Mouse (Mus musculus) 3134 (cell line): ENCODE results near the gene Serpina6.
"Not testable (repeated sequence)": the region's sequence is repeated elsewhere in the genome, so short reads cannot be mapped to it uniquely, and the experiment has no call there.

Experiments used
- DNase-seq: peaks from one replicate; pipeline ENCODE4 v3.0.0-alpha.2; 2011; ENCODE audit warnings: low spot score; ENCODE audit not compliant: insufficient read length; ENCODE audit errors: extremely low read depth

Serpina6 gene

DNA sequence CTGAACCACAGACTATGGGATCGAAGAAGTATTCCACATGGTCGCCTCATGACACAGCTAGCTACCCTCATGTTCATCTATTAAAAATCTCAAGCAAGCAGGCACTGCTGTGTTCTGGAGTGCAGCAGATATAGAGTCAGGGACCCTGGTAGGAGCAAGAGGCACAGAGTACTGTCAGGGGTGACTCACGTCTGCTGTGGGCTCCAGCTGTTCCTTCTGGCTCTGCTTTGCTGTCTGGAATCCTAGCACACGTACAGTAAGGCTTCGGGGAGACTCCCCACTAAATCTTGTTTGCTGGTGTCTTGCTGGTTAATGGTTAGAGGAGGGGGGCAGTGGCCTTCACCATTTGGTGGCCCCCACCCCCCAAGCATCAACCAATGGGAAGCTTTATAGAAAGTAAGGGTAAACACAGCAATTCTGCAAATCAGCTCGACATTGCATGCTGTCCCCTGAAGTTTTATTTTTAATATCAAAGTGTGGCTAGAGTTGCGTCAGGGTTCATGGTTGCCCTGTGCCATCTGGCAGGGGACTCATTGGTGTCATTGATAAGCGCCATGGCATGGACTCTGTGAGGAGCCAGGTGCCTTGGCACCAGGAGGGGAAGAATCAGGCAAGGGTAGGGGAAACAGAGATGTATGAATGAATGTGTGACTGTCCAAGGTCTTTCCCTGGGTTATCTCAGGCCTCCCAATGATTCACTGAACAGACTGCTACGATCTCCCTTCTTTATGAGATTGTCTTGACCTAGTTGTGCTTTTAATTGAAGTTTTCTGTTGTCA, at the start of gene Serpina6:
Gene Serpina6, minus strand, starts transcription at position 365 of the 779 bp plus-strand sequence.
- DNase-seq, result no peak

DNA sequence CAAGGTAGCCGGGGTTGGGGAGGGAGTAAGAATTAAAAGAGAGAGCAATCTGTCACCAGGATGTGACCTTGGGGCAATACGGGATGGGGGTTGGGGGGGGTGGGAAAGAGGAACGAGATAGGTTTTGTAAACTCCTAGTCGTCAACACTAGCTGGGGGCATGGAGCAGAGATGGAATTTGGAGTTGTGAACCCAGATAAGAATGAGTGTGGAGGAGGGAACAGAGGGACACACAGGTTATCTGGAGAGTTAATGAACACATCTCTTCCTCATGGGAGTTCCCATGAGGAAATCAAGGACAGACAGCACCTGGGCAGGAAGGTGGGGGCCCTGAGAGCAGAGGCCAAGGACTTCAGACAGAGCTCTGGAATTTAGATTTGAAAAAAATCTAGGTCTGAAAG, 49.1 kb upstream of the Serpina6 start:
- DNase-seq, result no peak

DNA sequence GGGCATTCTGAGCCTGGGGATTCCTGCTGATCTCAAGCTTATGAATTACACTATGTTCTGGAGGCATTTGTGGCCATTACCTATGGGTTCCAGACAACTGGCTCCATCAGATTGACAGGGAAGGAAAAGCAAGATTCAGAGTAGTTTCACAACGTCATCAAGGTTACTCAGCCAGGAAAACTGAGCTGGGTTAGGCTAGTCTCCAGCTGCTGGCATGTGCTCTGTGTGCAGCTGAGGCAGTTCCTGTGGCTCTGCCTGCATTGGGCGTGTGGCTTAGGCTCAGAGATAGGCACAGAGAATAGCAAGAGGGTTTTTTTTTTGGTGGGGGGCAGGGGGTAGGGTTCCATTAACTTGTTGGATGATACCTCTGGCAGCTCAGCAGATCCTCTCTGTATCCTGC, 48.5 kb upstream of the Serpina6 start:
- DNase-seq, result no peak

DNA sequence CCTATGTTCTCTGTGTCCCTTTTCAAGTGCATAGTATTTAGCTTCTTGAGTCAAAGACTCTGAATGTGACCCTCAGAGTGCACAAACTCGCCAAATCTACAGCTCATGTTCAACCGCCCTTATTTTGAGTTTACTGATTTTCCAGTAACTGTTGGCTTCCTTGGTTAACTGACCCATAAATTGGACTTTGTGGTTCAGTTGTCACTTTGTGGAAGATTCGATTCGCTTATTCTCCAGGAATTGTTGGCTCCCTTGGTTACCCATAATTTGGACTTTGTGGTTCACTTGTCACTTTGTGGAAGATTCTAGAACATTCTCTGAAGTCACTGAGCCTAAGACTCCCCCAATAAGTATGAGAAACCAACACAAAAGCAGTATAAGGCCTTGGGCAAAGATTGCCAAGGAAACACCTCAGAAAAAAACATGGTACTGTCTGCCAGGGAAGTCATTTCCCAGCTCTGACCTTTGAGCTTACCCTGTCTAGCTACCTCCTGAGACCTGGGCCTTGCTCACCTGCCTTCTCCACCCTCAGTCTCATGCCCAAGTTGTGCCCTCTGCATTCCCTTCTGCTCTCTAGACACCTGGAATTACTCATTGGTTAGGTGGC, 43.2 kb upstream of the Serpina6 start:
- no peak for DNase-seq

DNA sequence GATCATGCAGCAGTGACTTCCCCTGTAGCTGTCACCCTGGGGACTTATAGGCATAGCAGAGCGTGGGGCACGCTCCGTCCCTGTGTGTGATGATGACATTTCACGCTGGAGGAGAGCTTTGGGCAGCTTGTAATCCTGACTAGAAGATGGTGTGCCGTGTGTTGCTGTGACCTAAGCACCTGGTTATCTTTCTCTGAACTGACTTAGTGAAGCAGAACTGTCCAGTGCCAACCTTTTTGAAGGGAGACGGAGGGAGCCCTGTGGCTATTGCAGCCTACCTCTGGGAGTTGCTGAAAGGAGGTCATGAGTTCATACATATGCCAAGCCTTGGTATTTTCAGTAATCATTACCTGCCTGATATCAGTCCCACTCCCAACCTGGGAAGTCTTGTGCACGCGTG, 38.4 kb upstream of the Serpina6 start, which contains the start of gene Serpina1f:
Gene Serpina1f, minus strand, starts transcription at position 101 of the 400 bp plus-strand sequence.
- no peak for DNase-seq

DNA sequence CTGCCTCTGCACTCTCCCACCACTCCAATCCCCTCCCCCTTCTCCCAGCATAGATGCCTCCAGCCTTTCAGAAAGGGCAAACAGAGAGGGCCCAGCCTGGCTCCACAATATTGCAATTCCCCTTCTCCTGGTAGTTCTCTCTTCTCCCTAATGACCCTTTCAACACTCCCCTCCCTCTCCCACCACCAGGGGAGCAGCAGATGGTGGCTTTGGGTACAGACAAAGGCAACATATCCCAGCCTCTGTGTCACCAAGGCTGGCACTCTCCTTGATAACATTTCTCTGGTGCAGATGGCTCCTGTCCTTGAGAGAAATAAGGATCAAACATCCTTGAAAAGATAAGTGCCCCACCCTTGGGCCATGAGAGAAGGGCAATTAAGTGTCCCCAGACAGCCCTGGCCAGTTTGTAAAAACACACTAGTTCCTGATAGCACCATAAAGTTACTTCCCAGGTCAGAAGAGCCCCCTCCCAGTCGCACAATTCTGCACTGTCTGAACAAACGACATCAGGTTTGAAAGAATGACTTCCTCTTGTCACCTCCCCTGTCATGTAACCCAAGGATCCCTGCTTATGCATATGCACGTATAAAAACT, 31.3 kb upstream of the Serpina6 start:
- DNase-seq, result no peak

DNA sequence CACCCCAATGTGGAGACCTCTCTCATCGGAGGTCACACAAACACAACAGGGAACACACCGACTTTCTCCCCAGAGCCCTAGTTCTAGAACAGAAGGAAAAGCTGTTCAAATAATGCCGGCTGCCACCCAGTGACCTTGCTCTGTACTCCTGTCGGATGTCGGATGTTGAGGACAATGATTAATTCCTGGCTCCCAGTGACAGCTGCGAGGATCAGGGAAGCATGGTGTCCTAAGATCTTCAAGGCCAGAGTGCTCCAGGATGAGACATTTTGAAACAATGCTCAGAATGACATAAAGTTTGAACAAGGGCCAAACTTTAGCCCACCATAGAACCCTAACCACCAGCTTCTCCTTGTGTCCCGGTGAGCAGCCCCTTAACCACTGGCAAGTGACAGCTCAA, 30.0 kb upstream of the Serpina6 start:
- DNase-seq, result no peak

DNA sequence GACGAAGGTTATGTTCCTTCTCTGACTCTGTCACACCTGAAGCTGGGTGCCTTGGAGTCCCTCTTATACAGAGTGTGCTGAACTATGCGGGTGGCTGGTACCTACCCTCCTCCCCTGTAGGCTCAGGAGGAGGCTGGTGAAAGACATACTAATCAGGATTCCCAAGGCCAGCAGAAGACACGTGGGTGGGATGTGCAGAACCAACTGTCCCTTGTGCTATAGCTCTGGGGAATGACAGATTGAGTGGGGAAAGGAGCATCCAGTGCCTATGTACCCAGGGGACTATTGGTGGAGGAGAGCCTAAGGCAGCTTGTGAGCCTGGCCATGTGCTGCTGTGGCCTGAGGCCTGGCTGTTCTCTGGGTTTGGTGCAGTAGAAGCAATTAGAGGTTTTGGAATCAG, 29.0 kb upstream of the Serpina6 start:
- no peak for DNase-seq

DNA sequence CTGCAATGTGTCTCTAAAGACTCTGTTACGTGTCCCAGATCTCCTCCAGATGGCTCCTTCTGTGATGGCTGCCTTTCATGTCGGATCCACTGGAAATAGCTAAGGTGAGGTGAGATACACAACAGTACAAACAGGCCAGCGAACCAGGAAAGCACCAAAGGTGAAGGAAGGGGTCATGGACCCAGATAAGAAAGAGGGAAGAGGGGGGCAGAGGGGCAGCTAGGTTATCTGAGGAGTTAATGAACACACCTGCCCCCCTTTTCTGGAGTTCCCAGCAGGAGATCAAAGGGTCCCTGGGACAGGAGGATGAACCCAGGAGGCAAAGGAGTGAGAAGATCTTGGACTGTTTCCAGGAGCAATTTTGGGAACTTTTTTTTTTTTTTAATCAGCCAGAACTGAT, 28.4 kb upstream of the Serpina6 start:
- DNase-seq, result no peak

DNA sequence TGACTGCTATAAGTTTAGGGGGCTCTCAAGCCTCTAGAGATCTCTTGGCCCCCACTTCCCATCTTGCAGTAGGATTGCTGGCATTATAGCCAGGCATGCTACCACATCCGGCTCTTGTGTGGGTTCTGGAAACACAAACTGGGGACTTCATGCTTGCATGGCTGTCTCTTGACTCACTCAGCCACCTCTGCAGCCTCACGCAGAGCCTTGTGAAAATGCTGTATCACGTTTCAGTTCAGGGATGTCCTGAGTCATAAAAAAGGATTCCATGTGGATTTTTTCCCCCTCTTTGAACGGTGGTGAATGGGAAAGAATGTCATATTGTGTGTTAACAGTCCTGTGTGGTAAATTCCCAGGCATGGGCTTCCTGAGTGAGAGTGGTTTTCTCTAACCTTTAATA, 26.8 kb upstream of the Serpina6 start:
- peak; percentile 4 for DNase-seq

DNA sequence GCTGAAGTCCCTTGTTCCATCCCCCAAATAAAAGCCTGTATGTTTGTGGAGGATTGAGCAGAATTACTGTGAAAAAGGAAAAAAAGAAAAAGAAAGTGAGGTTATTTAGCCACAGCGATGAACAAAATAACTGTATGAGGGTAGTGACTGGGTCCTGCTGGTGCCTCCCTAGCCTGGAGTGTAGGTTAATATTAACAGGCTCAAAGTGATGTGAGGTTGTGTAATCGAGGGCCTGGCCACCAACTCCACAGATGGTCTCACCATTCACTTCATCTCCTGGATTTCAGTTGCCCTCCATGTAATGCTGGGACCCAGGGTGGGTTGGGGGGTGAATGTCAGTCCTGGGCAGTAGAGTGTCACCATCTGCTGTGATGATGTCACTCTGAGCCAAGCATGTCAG, 24.7 kb upstream of the Serpina6 start:
- no peak for DNase-seq

DNA sequence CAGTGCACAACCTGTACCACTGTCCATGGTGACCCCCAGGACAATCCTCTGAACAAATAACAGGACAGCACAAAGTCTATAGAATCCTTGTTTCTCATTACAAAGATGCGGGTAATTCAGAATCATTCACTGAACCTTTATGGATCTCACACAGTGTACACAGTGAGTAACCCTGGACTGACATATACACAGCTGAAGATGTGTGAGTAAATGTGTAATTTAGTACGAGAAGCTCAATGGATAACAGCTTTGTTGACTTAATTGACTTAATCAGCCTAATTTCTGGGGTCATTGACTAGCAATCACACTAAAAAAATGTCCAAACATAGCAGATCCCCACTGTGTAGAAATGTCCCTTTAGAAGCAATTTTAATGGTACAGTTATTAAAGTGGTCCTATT, 24.2 kb upstream of the Serpina6 start:
- DNase-seq, result no peak

DNA sequence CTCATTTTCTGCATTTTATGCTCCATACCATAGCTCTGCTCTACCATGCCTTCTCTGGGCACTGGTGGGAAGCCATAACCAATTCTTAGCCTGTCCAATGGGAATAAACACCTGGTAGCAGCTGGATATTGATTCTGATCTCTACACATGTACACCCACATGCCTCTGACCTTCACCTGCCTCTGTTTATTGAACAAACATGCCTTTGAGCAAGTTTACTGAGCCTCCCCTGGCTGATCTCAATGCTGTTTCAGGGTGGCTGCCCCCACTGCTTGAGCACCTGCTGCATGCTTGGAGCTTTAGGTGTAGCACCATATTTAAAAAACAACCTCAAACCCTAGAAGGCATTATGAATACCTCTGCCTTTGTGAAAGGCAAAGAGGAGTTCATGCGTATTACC, 22.8 kb upstream of the Serpina6 start:
- not testable (repeated sequence) for DNase-seq

DNA sequence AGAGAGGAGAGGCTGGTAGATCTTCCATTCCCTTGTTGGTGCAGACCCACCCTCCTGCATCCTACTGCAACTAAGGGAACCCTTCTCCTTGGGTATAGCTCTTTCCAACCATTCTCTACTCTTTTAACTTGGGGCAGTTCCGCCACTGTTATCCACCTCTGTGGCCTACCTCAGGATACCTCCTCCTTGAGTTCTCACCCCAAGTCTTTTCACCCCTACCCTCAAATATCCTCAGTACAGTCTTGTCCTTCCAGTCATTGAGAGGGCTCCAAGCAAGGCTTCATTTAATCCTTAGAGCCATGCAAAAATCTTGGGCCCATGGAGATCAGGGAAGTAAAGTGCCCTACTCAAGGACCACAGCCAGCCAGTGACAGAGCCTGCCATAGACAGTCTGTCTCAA, 19.0 kb upstream of the Serpina6 start, which contains the start of gene Serpina16:
Gene Serpina16, minus strand, starts transcription at position 101 of the 400 bp plus-strand sequence.
- DNase-seq, result no peak

DNA sequence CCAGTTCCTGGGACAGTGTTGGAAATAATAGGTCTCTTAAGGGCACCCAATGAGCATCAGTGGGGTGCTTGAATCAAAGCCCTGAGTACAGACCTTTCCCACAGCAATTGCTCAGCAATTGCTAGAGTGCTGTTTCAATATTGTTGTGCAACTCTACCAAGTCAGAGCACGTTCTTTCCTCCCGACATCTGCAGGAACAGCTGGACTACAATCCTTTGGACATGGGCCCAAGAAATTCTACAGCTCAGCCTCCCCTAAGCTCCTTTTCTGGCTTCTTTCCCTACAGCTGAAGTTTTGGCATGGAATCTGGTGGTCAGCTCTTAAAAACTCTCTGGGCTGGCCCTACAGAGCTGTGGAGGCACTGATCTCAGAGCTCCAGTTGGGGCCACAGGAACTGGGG, 16.2 kb upstream of the Serpina6 start:
- DNase-seq, result no peak

DNA sequence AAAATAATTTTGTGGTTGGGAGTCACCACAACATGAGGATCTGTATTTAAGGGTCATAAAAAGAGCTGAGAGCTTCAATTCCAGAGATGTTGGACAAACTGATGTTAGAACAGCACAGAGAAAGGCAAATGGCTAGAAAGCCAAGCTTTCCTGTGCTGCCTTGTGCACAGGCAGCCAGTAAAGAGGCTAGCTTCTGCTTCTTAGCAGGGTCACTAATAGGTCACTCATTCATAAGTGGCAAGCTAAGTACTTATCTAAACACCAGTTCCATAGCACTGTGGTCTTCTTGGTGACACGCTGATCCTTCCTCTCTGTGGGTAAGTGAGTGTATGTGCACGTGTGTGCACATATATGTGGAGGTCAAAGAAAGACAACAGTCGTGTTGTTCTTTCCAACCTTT, 14.5 kb upstream of the Serpina6 start:
- no peak for DNase-seq

DNA sequence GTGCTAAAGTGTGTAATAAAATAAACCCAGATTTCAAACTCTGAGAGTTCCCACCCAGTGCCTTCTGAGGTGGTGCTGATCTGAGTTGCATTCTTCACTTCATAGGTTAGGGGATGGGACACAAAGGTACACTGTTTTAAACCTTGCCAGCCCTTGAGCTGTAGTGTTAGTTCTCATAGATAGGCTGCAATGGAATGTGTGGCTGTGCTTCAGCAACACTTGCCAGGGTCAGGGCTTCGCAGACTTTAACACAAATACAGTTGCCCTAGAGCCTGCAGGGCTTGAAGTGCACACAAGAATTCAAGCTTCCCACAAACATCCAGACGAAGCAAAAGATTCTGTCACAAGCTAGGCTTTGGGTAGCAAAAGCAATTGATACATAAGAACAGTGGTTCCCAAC, 14.0 kb upstream of the Serpina6 start:
- DNase-seq, result no peak

DNA sequence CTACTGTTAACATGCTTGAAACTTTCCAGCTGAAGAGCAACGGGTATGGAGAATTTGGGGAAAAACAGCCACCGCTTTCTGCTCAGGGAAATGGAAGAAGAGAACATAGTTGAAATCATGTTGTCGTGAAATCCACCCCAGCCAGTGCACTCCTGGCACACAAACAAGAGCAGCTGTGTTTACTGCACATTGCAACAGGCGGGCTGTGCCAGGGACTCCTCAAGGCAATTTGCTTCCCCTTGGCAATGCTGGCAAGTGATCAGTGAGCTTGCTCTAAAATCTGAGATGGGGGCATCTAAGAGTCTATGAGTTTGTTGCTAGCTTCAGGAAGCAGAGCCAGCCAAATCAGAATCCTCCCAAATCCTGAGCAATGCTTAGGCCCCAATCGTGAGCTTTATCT, 13.3 kb upstream of the Serpina6 start:
- DNase-seq, result no peak

DNA sequence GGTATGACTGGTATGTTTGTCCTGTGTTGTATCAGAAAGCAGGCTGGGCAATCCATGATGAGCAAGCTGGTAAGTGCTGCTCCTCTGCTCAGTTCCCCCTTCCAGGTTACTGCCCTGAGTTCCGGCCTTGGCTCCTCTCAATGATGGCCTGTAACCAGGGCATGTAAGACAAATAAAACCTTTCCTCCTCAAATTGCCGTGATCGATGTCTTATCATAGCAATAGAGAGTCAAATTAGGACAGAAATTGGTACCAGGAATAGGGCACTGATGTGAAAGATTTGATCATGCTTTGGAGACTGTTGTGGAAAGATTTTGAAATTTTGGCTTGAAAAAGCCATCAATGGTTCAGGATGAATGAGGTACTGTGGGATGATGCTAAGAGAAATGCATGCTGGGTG, 8.3 kb upstream of the Serpina6 start:
- no peak for DNase-seq

DNA sequence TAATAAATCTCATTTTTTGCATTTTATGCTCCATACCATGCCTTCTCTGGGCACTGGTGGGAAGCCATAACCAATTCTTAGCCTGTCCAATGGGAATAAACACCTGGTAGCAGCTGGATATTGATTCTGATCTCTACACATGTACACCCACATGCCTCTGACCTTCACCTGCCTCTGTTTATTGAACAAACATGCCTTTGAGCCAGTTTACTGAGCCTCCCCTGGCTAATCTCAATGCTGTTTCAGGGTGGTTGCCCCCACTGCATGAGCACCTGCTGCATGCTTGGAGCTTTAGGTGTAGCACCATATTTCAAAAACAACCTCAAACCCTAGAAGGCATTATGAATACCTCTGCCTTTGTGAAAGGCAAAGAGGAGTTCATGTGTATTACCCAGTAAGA, 5.0 kb upstream of the Serpina6 start:
- DNase-seq, result not testable (repeated sequence)

DNA sequence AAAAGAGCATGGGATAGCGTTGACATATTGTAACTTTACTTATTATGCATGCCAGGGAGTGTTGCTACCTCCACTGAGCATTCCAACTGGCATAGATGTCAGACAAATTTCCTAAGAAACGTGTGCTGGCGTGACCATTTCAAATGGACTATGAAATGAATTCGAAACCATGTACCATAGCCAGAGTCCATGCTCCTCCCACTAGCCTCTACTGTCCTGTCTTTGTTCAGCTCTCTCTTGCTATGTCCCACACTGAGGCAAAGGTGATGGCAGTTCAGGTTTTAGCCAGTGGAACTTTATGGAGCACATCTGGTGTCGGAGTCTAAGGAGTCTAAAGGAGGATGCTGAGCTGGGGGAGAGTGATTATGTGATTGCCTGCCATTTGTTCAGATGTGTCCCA, 3.1 kb upstream of the Serpina6 start:
- no peak for DNase-seq

DNA sequence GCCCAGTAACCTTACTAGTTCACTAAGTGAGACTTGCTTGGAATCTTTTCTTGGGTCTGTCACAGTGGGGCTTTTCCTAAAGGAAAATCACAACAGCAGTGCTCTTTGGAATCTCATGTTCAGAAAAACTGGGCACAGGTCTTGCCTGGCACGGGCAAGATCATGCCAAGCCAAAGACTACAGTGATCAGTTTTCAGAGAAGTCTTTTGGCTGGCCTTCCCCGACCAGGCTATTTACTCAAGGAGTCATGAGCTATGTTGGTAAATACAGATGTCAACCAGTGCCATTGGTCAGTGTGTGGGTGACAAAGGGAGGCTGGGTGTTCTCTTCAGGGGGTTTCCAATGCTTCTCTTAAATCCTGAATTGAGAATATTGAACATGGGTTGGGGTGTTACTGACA, 2.2 kb upstream of the Serpina6 start:
- no peak for DNase-seq
